Mouse (Mus musculus) hindbrain, embryonic 10.5 days (tissue): Measurements from ENCODE around the gene Gm28051. TPM values are rescaled to one million over a fixed set of nuclear protein-coding genes. Genes with fewer than 3 reads are reported as not detected.

Experiments
- DNase-seq: peaks from one replicate; pipeline ENCODE4 v3.0.0-alpha.2; 2017; ENCODE audit warnings: low spot score
- H3K27ac ChIP-seq: fragments of 300-500 bp; sonication (generic); 2 replicates; pipeline ENCODE4 v1.5.1; 2016; ENCODE audit warnings: mild to moderate bottlenecking, moderate library complexity
- H3K27me3 ChIP-seq: fragments of 300-500 bp; sonication (generic); 2 replicates; pipeline ENCODE4 v1.6.1; 2016; ENCODE audit warnings: mild to moderate bottlenecking; ENCODE audit not compliant: poor library complexity, insufficient read depth, severe bottlenecking
- H3K36me3 ChIP-seq: fragments of 300-500 bp; sonication (generic); 2 replicates; pipeline ENCODE4 v1.6.1; 2016; ENCODE audit warnings: mild to moderate bottlenecking, moderate library complexity
- H3K4me1 ChIP-seq: fragments of 300-500 bp; sonication (generic); replicated peaks from 2 replicates; pipeline ENCODE4 v1.6.1; 2016; ENCODE audit warnings: mild to moderate bottlenecking
- H3K4me3 ChIP-seq: fragments of 300-500 bp; sonication (generic); 2 replicates; pipeline ENCODE4 v1.5.1; 2016; ENCODE audit warnings: mild to moderate bottlenecking, moderate library complexity
- H3K9me3 ChIP-seq: fragments of 300-500 bp; sonication (generic); 2 replicates; pipeline ENCODE4 v1.6.1; 2016; ENCODE audit warnings: mild to moderate bottlenecking, moderate library complexity
- WGBS: fragments of 180-500 bp; shearing (Covaris S2); methylation state at CpG from one replicate; pipeline ENCODE4 v1.1.7; 2016; 5-methylcytosine and 5-hydroxymethylcytosine counted together
- polyA plus RNA-seq: library from polyadenylated mRNA; unstranded; fragments of >200 nt; fragmentation: Nextera tagmentation; extraction: Ambion mirVana; gene quantifications from 2 replicates; pipeline ENCODE4 v1.2.1, GENCODE M21; 2016

The Gm28051 gene
- polyA plus RNA-seq, 1 experiment from 2014 or later = not detected

DNA sequence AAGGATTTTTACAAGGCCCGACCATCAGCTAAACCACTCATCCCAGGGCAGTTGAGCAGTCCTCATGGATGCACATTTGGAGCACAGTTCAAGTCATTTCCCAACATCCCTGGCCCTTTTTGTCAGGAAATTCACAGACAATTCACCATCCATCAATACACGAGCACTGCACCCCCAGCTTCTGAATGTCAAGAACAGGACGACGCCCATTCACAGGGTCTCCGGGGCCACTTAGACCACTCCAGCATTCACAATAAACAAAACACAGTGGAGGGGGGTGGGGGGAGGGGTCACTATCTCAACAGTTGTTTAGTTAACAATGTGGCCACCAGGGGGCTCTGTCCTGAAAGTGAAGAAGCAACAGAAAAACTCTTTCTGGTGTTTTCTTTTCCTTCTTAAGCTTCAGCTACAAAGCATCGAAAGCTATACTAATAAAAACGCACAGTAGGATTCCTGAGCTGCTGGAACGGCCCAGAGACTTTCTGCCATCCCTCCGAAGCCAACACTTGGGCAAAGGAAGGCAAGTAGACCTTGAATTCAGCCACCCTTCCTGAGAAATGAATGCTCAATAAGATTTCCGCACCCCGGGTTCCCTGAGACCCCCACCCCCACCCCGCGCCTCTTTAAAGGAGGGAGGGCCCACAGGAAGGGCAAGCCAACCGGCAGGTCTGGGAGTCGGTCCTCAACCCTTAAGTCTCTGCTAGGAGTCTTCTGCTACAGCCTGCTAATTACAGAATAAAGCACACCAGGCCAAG, 55.0 kb downstream of the Gm28051 start:
- Histone ChIP-seq H3K27me3 (peaks cover 16% of the 10 kb centered on the region; the same call in 1 of the 2 replicates), H3K4me3 (peak overlapping the region; percentile 84), H3K9me3 (no peaks in the 10 kb centered on the region), H3K36me3 (0 out of 2 replicates have a peak, but pooled peaks cover 4% of the 10 kb centered on the region), H3K4me1 (peaks cover 81% of the 10 kb centered on the region), H3K27ac (peak overlapping the region; percentile 93)
- 5% methylated on average over 15 of the region's 15 CpGs for WGBS
- peak; percentile 82 for DNase-seq

DNA sequence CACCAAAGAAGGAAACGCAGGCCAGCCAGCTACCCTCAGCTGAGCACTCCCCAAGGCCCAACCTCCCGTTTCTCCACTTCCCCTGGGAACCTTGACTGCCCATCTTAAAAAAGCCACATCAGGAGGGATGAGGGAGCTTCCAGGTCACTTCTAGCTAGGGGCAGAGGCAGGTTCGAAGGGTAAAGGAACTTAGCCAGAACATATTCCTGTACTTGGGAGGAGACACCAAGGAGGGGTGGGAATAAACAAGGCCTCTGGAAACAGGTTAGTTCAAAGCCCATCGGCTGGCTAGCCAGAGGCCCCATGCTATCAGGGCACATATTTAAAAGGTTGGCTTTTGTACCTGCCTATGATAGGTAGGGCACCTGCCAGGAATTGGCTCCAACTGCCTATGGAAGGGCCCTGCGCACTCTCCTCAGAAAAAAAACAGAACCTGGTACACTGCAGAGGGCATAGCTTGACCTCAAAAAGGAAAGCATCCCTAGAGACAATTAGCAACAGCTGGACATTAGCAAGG, 55.8 kb downstream of the Gm28051 start:
- peaks cover 89% of the 10 kb centered on the region for H3K4me1 ChIP-seq
- no peaks in the 10 kb centered on the region for H3K9me3 ChIP-seq
- DNase-seq = no peak
- H3K27ac ChIP-seq = peak overlapping the region; percentile 93
- WGBS = 84% methylated on average over 5 of the region's 5 CpGs
- H3K27me3 ChIP-seq = peaks cover 10% of the 10 kb centered on the region; the same call in 1 of the 2 replicates
- H3K36me3 ChIP-seq = 0 out of 2 replicates have a peak, but pooled peaks cover 4% of the 10 kb centered on the region
- H3K4me3 ChIP-seq = 0 out of 2 replicates have a peak overlapping the region, but pooled peaks have one; percentile 84

DNA sequence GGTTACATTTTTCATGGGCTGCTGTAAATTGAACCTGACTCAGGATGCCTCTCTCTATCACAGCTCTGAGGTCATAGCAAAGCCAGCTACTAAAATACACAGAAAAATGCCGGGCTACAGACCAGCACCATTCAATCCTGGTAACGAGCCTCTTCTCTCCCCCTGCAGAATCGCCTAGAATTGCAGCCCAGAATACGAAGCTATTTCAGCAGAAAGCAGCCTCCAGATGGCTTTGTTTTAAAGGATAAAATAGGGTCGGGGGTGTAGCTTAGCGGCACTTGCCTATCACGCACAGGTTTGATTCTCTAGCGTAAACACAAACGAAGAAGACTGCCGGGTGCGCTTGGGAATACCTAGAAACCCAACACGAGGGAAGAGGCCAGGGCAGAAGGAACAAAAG, 57.1 kb downstream of the Gm28051 start:
- H3K27ac ChIP-seq = peak overlapping the region; percentile 93
- H3K27me3 ChIP-seq = 0 out of 2 replicates have a peak, but pooled peaks cover 3% of the 10 kb centered on the region
- DNase-seq = no peak
- 0 out of 2 replicates have a peak, but pooled peaks cover 4% of the 10 kb centered on the region for H3K36me3 ChIP-seq
- H3K4me3 ChIP-seq = no peak overlapping the region
- H3K4me1 ChIP-seq = peaks cover 95% of the 10 kb centered on the region
- no peaks in the 10 kb centered on the region for H3K9me3 ChIP-seq
- 75% methylated on average over 12 of the region's 12 CpGs for WGBS

DNA sequence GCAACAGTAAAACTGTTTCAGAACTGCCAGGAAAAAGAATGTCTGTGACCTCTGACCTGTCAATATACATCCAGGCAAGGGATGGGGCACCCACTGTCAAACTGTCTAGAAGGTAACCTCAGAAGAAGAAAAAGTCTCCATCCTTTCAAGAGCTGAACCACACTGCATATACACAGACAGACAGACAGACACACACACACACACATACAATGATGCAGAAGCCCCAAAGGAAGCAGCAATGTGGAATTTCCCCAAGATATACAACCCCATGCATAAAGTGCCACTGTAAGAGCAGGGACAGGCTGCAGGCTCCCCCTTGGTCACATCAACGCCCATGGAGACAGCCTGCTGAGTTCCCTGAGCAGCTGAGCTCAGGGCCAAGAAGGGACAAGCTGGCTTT, 58.4 kb downstream of the Gm28051 start:
- Histone ChIP-seq H3K4me3 (no peak overlapping the region), H3K4me1 (peaks cover 97% of the 10 kb centered on the region), H3K9me3 (no peaks in the 10 kb centered on the region), H3K36me3 (0 out of 2 replicates have a peak, but pooled peaks cover 4% of the 10 kb centered on the region), H3K27me3 (0 out of 2 replicates have a peak, but pooled peaks cover 3% of the 10 kb centered on the region), H3K27ac (peak overlapping the region; percentile 92)
- 11% methylated on average over 1 of the region's 1 CpGs for WGBS
- no peak for DNase-seq

DNA sequence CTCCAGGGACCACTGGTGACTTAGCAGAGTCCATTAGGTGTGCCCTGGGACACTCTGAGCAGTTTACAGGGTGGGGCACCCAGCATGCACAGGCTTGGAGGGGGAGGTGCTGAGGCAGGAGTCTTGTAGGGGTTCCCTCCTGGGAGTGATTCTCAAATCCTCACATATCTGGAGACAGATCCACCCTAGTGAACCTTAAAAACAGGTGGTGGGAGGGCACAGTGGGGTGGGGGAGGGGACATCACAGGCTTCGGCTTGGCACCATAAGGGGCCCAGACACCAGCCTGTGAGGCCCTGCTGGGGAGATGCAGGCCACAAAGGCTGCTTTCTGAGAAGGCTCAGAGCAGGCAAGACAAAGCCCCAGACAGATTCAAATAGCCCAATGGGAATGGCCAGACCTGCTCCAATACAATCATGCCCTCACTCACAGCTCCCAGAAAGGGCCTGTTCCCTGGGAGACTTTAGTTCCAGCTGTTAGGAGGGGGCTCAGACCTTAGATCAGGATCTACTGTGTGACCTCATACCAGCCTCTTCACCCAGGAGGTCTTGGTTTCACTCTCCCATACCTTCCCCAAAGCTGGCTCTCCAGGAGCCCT, 59.4 kb downstream of the Gm28051 start:
- peak; percentile 58 for DNase-seq
- Histone ChIP-seq H3K27me3 (no peaks in the 10 kb centered on the region), H3K4me3 (0 out of 2 replicates have a peak overlapping the region, but pooled peaks have one; percentile 1), H3K27ac (peak overlapping the region; percentile 92), H3K36me3 (peaks cover 13% of the 10 kb centered on the region; the same call in 1 of the 2 replicates), H3K9me3 (no peaks in the 10 kb centered on the region), H3K4me1 (peaks cover 87% of the 10 kb centered on the region)
- 29% methylated on average over 1 of the region's 1 CpGs for WGBS

DNA sequence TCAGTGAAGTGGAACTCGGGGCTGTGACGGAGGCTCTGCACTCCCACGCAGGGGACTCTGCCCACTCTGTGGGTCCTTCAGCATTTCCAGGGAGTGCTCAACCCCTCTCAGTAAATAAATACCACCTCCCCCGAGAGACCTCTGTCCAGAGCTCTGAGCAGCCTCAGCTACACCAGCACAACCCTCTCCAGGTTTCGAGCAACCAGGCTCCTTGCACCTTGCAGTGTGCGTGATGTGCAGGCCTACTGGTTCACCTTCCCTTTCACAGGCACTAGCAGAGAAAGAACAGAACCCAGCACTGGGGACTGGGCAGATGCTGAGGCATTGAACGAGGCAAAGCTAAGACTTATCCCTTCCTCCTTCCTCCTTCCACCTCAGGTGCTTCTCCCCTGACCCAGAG, 60.2 kb downstream of the Gm28051 start:
- Histone ChIP-seq H3K9me3 (no peaks in the 10 kb centered on the region), H3K27me3 (no peaks in the 10 kb centered on the region), H3K36me3 (peaks cover 13% of the 10 kb centered on the region; the same call in 1 of the 2 replicates), H3K4me1 (peaks cover 83% of the 10 kb centered on the region), H3K27ac (peak overlapping the region; percentile 92), H3K4me3 (no peak overlapping the region)
- WGBS = 76% methylated on average over 7 of the region's 7 CpGs
- no peak for DNase-seq

DNA sequence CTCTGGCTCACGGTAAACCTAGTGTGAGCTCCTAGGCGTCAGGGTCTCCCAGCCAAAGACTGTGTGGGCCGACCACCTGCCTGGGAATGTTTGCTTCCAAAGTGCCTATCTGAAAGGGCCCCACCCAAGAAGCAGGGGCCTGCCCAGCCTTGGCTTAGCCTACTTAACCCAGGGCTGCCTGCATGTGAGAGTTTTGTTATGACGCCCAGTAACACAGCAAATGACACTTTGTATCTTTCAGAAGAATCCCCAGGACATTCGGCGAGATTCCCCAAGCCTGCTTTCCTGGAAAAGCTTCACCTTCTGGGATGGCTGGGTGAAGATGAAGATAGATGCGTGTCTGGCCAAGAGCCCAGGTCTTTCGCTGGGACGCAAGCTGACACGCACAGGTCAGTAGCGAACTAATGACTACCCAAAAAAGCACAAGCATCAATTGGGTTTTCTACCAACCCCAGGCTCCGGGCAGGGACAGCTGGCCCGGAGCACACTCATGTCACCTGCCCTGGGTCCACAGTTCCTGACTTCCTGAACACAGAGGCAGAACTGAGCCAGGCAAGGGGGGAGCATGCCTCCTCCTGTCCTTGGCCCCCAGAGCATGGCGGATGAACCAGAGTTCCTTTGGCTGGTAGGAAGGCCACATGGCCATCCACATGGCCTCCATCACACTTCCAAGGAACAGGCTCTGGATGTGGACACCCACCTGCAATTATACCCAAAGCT, 60.8 kb downstream of the Gm28051 start:
- Histone ChIP-seq H3K4me3 (no peak overlapping the region), H3K36me3 (peaks cover 13% of the 10 kb centered on the region; the same call in 1 of the 2 replicates), H3K9me3 (no peaks in the 10 kb centered on the region), H3K27me3 (no peaks in the 10 kb centered on the region), H3K27ac (peak overlapping the region; percentile 92), H3K4me1 (peaks cover 83% of the 10 kb centered on the region)
- WGBS = 86% methylated on average over 14 of the region's 14 CpGs
- DNase-seq = no peak

DNA sequence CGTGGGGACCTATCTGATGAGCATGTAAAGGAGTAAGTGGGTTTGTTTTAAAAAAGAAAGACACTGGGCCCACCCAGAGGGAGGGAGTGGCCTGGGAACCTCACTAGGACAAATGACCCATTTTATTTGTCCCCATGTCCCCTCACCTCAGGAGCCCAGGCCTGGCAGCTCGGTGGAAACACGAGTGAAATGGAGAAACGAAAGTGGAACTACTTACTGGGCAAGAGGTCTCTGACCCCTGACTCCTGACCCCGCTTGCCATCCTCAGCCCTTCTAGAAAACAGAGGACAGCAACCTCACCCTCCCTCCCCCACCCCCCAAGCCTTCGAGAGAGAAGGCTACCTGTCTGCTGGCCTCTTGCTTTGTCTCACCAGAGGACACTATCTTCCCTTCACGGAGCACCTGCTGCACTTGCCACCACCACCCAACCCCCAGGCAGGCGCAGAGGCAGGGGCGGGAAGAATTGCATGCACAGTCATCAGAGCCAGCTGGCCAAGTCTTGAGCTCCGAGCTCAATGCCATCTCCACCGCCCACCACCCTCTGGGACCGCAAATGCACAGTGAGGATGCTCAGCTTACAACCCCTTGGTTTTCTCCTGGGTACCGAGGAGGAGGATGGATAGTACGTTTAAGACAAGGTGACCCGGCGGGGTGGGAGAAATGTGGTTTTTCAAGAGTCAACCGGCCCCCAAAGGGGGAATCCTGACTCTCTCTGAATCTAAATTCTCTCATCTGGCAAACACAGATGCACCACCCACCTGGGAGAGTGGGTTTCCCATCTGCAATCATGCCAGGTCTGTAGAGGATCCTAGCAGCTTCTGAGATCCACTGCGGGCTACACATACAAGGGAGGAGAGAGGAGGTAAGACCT, 62.0 kb downstream of the Gm28051 start:
- Histone ChIP-seq H3K4me1 (peaks cover 85% of the 10 kb centered on the region), H3K36me3 (peaks cover 9% of the 10 kb centered on the region; the same call in 1 of the 2 replicates), H3K4me3 (no peak overlapping the region), H3K9me3 (no peaks in the 10 kb centered on the region), H3K27me3 (no peaks in the 10 kb centered on the region), H3K27ac (peak overlapping the region; percentile 92)
- WGBS = 49% methylated on average over 18 of the region's 18 CpGs
- DNase-seq = no peak

DNA sequence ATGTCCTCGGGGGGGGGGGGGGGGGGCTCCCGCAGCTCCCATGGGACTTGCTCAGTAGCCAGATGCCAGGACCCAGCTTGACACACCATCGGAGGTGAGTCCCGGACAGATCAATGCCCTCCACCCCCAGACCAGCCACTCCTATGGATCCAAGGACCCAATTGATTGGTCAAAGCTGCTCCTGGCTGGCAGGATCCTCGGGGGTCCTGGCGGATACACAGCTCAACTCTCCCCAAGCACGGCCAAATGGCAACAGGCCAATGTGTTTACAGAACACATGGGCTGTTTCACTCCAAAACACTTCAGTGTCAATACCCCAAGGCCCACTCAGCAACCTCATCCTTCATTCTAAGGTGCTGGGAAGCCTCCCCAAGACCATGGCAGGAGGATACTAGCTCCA, 65.8 kb downstream of the Gm28051 start:
- no peaks in the 10 kb centered on the region for H3K9me3 ChIP-seq
- peaks cover 16% of the 10 kb centered on the region for H3K36me3 ChIP-seq
- peaks cover 58% of the 10 kb centered on the region for H3K4me1 ChIP-seq
- 77% methylated on average over 7 of the region's 7 CpGs for WGBS
- no peaks in the 10 kb centered on the region for H3K27me3 ChIP-seq
- no peak for DNase-seq
- no peak overlapping the region for H3K4me3 ChIP-seq
- peak overlapping the region; percentile 74; the same call in 1 of the 2 replicates for H3K27ac ChIP-seq

DNA sequence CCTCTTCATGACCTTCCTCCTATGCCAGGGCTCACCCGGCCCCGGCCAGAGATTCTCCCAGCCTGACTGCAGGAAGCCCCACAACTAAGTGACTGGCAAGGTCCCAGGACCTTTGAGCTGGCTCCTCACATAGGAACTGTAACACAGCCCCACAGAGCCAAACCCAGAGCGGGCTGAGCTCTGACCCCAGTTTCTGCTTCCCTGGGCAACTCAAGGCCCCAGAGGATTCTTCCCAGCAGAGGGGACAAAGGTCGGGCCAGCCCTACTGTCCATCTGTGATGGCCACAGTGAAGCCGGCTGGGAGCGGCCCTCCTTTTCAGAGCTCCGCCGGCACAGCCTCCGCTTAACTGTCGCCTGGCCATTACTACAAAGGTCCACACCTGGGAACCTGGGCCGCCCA, 66.4 kb downstream of the Gm28051 start:
- H3K27me3 ChIP-seq = no peaks in the 10 kb centered on the region
- peak overlapping the region; percentile 74 for H3K27ac ChIP-seq
- H3K4me1 ChIP-seq = peaks cover 58% of the 10 kb centered on the region
- WGBS = 37% methylated on average over 11 of the region's 11 CpGs
- peaks cover 16% of the 10 kb centered on the region for H3K36me3 ChIP-seq
- peak; percentile 60 for DNase-seq
- H3K4me3 ChIP-seq = no peak overlapping the region
- H3K9me3 ChIP-seq = no peaks in the 10 kb centered on the region

DNA sequence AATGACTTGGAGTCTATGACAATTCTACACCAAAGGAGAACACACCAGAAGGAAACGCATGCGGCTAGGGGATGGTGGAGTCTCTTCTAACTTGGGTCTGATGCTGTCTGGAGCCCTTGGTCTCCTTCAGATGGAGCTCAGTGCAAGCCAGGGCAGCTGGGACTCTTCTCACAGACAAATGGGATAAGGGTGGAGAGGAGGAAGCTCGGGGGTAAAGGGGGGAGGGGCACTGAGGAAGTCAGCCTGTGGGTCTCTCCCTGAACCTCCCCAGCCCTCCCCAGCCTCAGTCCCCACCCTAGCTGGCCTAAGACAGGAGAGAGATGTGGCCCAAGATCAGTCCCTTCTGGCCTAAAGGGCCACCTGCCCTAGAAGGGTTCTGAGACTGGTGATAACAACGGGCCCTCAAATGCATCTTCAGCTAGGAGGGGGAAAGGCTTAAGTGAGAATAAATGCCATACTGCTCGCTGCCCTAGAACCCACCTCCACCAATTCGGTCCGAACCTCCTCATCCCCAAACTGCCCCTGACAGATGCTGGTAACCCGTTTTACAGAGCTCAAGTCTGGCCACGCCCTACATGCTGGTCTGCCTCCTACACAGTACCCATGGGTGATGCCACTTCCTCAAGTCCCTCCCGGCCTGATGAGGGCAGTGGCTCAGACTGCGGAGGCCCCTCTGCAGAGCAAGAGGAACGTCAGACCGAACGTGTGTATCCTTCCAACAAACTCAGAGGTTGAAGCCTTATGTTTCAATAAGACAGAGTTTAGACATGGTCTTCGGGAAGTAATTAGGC, 67.6 kb downstream of the Gm28051 start:
- WGBS = 91% methylated on average over 15 of the region's 15 CpGs
- H3K4me1 ChIP-seq = peaks cover 58% of the 10 kb centered on the region
- H3K36me3 ChIP-seq = peaks cover 16% of the 10 kb centered on the region
- no peaks in the 10 kb centered on the region for H3K9me3 ChIP-seq
- no peak overlapping the region for H3K4me3 ChIP-seq
- H3K27me3 ChIP-seq = no peaks in the 10 kb centered on the region
- DNase-seq = no peak
- no peak overlapping the region for H3K27ac ChIP-seq
